Mouse (Mus musculus) embryonic facial prominence, embryonic 11.5 days (tissue): ENCODE data around the gene Mettl5. TPM values are rescaled to one million over a fixed set of nuclear protein-coding genes. Genes with fewer than 3 reads are reported as not detected.
A peak's percentile ranks its signal among the peaks of the same experiment; 100 is the strongest.

ENCODE experiments used
- ATAC-seq: fragments of 200-750 bp; cut with Nextera tagmentation; replicated peaks from 2 replicates; pipeline ENCODE4 v1.8.0; 2017; ENCODE audit warnings: low read depth; ENCODE audit not compliant: insufficient number of reproducible peaks, low FRiP score, low TSS enrichment
- DNase-seq: peaks from one replicate; pipeline ENCODE4 v3.0.0-alpha.2; 2015; ENCODE audit warnings: low spot score
- H3K27ac ChIP-seq: fragments of 300-500 bp; sonication (generic); replicated peaks from 2 replicates; pipeline ENCODE4 v1.5.1; 2014; ENCODE audit warnings: mild to moderate bottlenecking, low read depth, low read length, control low read depth
- H3K27me3 ChIP-seq: fragments of 300-500 bp; sonication (generic); 2 replicates; pipeline ENCODE4 v1.6.1; 2014; ENCODE audit warnings: mild to moderate bottlenecking, low read length, moderate library complexity, mixed read lengths; ENCODE audit not compliant: control insufficient read depth, insufficient read depth
- H3K36me3 ChIP-seq: fragments of 300-500 bp; sonication (generic); replicated peaks from 2 replicates; pipeline ENCODE4 v1.6.1; 2014; ENCODE audit warnings: low read depth, mild to moderate bottlenecking, low read length, moderate library complexity, mixed read lengths; ENCODE audit not compliant: control insufficient read depth, insufficient read depth
- H3K4me1 ChIP-seq: fragments of 300-500 bp; sonication (generic); 2 replicates; pipeline ENCODE4 v1.6.1; 2014; ENCODE audit warnings: low read length, mixed read lengths; ENCODE audit not compliant: control insufficient read depth, insufficient read depth
- H3K4me2 ChIP-seq: fragments of 300-500 bp; sonication (generic); 2 replicates; pipeline ENCODE4 v1.6.1; 2014; ENCODE audit warnings: low read depth, mild to moderate bottlenecking, control low read depth, low read length, moderate library complexity
- H3K4me3 ChIP-seq: fragments of 300-500 bp; sonication (generic); 2 replicates; pipeline ENCODE4 v1.5.1; 2014; ENCODE audit warnings: low read depth, low read length, control low read depth
- H3K9ac ChIP-seq: fragments of 300-500 bp; sonication (generic); replicated peaks from 2 replicates; pipeline ENCODE4 v1.6.1; 2014; ENCODE audit warnings: mild to moderate bottlenecking, control low read depth, low read length
- H3K9me3 ChIP-seq: fragments of 300-500 bp; sonication (generic); replicated peaks from 2 replicates; pipeline ENCODE4 v1.6.1; 2016; ENCODE audit warnings: mild to moderate bottlenecking, low read length, inconsistent platforms, mixed read lengths; ENCODE audit not compliant: control insufficient read depth
- WGBS: fragments of 180-500 bp; shearing (Covaris S2); extraction: QIAGEN DNeasy Blood & Tissue Kit; methylation state at CpG from one replicate; pipeline ENCODE4 v1.1.7; 2014; 5-methylcytosine and 5-hydroxymethylcytosine counted together
- polyA plus RNA-seq: library from polyadenylated mRNA; unstranded; fragments of >200 nt; fragmentation: Nextera tagmentation; extraction: Ambion mirVana; gene quantifications from 2 replicates; pipeline ENCODE4 v1.2.1, GENCODE M21; 2014

The Mettl5 gene
- polyA plus RNA-seq, 1 experiment from 2014 or later = 31.5 TPM

DNA sequence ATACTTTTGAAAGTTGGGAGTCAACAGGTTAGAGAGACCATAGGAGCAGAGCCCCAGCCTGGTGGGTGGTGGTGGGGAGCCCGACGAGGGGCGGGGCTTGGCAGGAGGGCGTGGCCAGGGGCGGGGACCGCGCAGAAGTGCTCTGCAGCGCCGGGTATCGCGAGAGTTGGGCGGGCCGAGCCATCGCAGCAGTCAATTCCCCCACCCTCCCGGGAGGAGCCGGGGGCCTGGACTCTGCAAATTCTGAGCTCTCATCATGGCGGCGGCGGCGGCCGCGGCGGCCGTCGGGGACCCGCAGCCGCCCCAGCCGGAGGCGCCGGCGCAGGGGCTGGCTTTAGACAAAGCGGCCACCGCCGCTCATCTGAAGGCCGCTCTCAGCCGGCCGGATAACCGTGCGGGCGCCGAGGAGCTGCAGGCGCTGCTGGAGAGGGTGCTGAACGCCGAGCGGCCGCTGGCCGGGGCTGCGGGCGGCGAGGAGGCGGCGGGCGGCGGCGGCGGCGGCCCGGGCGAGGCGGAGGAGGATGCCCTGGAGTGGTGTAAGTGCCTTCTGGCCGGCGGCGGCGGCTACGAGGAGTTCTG, 11.7 kb upstream of the Mettl5 start, which contains the start of gene Ubr3:
Gene Ubr3, plus strand, starts transcription at position 208 of the 579 bp plus-strand sequence.
- no peaks in the 10 kb centered on the region for H3K4me1 ChIP-seq
- no peaks in the 10 kb centered on the region for H3K27me3 ChIP-seq
- H3K4me3 ChIP-seq = peak within 1 kb of the TSS; percentile 89
- ATAC-seq = peak; percentile 96
- H3K36me3 ChIP-seq = no peaks in the 10 kb centered on the region
- no peaks in the 10 kb centered on the region for H3K9me3 ChIP-seq
- peak within 1 kb of the TSS; percentile 89 for H3K27ac ChIP-seq
- WGBS = under 1% methylated on average over 41 of the region's 65 CpGs
- H3K9ac ChIP-seq = peak within 1 kb of the TSS; percentile 91
- H3K4me2 ChIP-seq = peak within 1 kb of the TSS; percentile 92
- DNase-seq = peak; percentile 97

DNA sequence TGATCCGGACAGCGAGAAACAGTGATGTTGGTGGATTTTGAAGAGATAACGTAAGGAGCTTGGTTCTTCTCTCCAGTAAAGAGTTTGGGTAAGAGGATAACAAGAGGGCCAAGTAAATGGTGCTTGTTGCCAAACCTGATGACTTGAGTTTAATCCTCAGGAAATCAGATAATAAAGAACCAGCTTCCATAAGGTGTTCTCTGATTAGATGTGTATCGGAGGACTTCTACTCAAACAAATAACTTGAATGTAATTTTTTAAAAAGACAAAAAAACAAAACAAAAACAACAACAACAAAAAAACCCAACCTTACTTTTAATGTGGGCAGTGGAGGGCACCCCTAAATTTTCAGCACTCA, 10.8 kb upstream of the Mettl5 start:
- WGBS = 90% methylated on average over 4 of the region's 4 CpGs

DNA sequence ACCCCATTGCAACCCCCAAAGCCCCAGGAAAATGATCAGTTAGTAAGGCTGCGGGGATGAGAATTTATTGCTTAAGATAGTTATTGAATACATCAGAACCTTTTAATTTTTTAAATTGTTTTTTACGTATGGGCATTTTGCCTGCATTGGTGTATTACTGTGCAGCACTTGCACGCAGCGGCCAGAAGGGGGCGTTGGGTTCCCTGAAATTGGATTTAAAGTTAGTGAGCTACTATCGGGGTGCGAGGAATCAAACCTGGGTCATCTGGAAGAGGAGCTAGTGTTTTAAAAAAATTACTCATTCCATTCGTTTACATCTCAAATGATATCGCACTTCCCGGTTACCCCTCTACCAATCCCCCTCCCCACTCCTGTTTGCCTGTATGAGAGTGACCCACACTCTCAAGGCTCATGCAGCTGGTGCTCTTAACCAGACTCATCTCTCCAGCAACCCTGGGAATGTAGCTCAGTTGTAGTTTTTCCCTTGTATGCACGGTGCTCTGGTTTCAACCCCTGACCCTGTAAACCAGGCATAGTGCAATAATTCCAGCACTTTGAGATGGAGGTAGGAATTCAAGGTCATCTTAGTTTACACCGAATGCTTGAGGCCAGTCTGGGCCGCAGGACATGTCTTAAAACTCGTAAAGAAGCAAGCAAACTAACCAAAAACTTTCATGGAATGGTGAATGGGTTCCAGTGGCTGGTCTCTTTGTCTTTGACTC, 10.2 kb upstream of the Mettl5 start:
- no peak for DNase-seq
- ATAC-seq = no peak
- no peaks in the 10 kb centered on the region for H3K9me3 ChIP-seq
- H3K4me1 ChIP-seq = no peaks in the 10 kb centered on the region
- no peaks in the 10 kb centered on the region for H3K36me3 ChIP-seq
- H3K9ac ChIP-seq = no peak overlapping the region
- H3K27me3 ChIP-seq = no peaks in the 10 kb centered on the region
- H3K4me3 ChIP-seq = no peak overlapping the region
- 57% methylated on average over 14 of the region's 14 CpGs for WGBS
- no peak overlapping the region for H3K4me2 ChIP-seq
- H3K27ac ChIP-seq = no peak overlapping the region

More for the DNA sequence above, 10.8 kb upstream of the Mettl5 start:
- H3K4me1 ChIP-seq = no peaks in the 10 kb centered on the region
- DNase-seq (no peak), ATAC-seq (no peak)
- H3K4me2 ChIP-seq = no peak overlapping the region
- no peak overlapping the region for H3K9ac ChIP-seq
- no peaks in the 10 kb centered on the region for H3K27me3 ChIP-seq
- H3K36me3 ChIP-seq = no peaks in the 10 kb centered on the region
- H3K4me3 ChIP-seq = no peak overlapping the region
- no peaks in the 10 kb centered on the region for H3K9me3 ChIP-seq
- H3K27ac ChIP-seq = no peak overlapping the region

DNA sequence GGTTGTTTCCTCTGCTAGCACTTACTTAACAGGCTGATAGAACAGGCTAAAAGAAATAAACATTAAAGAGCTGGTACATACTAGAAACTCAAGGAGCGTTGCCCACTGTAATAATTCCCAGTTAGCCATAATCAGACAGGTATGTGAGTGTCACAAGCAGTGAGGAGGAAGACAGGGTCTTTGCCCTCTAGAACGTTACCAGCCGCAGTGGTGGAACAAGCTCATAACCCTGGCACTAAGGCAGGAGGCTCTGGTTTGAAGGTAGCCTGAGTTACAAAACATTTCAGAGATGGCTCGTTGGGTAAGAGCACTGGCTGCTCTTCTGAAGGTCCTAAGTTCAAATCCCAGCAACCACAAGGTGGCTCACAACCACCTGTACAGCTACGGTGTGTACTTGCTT, 8.5 kb upstream of the Mettl5 start:
- Histone ChIP-seq H3K9me3 (no peaks in the 10 kb centered on the region), H3K27ac (no peak overlapping the region), H3K4me3 (no peak overlapping the region), H3K36me3 (no peaks in the 10 kb centered on the region), H3K4me2 (no peak overlapping the region), H3K4me1 (no peaks in the 10 kb centered on the region), H3K9ac (no peak overlapping the region), H3K27me3 (no peaks in the 10 kb centered on the region)
- WGBS = 81% methylated on average over 5 of the region's 5 CpGs
- ATAC-seq (no peak), DNase-seq (no peak)

DNA sequence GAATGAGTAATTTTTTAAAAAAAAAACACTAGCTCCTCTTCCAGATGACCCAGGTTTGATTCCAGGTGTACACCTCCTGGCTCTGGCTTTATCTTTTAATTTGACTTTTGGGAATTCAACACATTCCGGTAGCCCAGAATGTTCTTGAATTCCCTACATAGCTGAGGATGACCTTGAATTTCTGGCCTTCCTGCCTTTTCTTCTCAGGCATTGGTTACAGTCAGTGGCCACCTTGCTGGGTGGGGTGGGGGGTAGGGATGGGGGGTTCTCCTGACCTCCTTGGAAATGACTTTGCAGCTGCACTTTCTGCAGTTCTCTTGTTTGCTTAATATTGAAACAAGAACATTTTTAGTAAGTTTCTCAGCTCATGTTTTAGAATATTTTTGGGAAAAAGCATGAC, 7.7 kb upstream of the Mettl5 start:
- DNase-seq = no peak
- H3K4me1 ChIP-seq = no peaks in the 10 kb centered on the region

DNA sequence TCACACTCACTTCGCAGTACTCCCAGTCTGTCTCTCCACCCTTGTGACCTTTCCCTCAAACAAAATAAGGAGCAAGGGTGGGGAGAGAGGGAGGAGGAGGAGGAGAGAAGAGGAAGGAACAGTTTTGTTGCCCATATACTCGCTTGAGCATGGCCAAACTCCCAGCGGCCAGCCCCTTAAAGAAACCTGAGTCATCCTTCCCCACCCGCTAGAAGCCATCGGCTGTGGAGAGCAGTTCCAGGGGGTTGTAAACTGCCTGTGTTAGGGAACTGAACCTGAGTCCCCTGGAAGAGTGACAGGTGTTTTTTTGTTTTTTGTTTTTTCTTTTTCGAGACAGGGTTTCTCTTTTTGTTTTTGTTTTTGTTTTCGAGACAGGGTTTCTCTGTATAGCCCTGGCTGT, 5.4 kb upstream of the Mettl5 start:
- Histone ChIP-seq H3K9me3 (no peaks in the 10 kb centered on the region), H3K4me2 (no peak overlapping the region), H3K9ac (no peak overlapping the region), H3K4me1 (no peaks in the 10 kb centered on the region), H3K4me3 (no peak overlapping the region), H3K36me3 (no peaks in the 10 kb centered on the region), H3K27me3 (no peaks in the 10 kb centered on the region), H3K27ac (no peak overlapping the region)
- 61% methylated on average over 7 of the region's 7 CpGs for WGBS
- no peak for DNase-seq
- no peak for ATAC-seq

More for the DNA sequence above, 7.7 kb upstream of the Mettl5 start:
- H3K4me2 ChIP-seq = no peak overlapping the region
- H3K27ac ChIP-seq = no peak overlapping the region
- H3K36me3 ChIP-seq = no peaks in the 10 kb centered on the region
- no peak overlapping the region for H3K4me3 ChIP-seq
- H3K27me3 ChIP-seq = no peaks in the 10 kb centered on the region
- no peak overlapping the region for H3K9ac ChIP-seq
- no peak for ATAC-seq
- WGBS = 75% methylated on average over 1 of the region's 1 CpGs
- no peaks in the 10 kb centered on the region for H3K9me3 ChIP-seq

DNA sequence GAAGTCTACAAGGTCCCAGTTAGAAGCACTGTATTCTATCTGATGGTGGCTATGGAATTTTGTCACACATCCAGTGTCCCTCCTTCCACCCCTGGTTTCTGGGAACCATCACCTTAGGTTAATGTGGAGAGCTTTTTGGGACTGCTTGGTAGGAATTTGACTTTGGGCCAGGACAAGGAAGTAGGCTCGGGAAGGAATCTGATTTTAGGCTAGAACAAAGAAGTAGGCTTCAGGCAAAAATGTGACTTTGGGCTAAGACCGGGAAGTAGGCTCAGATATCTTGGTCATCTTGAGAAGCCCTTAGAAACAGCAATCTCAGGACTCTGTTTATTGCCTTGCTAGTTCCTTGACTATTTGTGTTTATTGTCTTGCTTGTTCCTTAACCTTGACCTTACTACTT, 3.5 kb upstream of the Mettl5 start:
- no peak overlapping the region for H3K4me2 ChIP-seq
- no peak for DNase-seq
- H3K27me3 ChIP-seq = no peaks in the 10 kb centered on the region
- no peak overlapping the region for H3K27ac ChIP-seq
- H3K36me3 ChIP-seq = no peaks in the 10 kb centered on the region
- no peak for ATAC-seq
- H3K4me1 ChIP-seq = no peaks in the 10 kb centered on the region
- no peak overlapping the region for H3K9ac ChIP-seq
- no peaks in the 10 kb centered on the region for H3K9me3 ChIP-seq
- WGBS = 78% methylated on average over 2 of the region's 2 CpGs
- no peak overlapping the region for H3K4me3 ChIP-seq

DNA sequence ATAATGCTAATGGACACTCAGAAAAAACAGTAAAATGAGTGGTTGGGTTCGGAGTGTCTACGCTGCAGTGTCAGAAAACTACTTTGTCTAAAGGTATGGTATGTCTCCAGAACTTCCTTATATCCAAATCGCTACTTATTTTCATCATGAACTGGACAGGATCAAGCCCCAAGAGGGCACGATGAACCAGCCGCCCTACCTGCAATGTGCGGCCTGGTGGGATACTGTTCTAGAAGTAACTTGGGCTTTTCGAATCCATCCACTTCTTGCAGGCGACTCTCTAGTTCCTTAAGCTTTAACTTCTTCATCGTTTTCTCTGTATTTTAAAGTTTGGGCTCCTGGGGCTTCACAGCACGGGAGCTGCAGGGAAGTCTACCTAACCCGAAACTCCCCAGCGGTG, 365 bp downstream of the Mettl5 start:
- Histone ChIP-seq H3K4me2 (peak overlapping the region; percentile 37), H3K4me3 (peak overlapping the region; percentile 51), H3K9ac (peak overlapping the region; percentile 86), H3K9me3 (no peaks in the 10 kb centered on the region), H3K36me3 (no peaks in the 10 kb centered on the region), H3K27me3 (no peaks in the 10 kb centered on the region), H3K4me1 (no peaks in the 10 kb centered on the region), H3K27ac (0 out of 2 replicates have a peak overlapping the region, but pooled peaks have one; percentile 53)
- DNase-seq = no peak
- ATAC-seq = peak; percentile 29
- WGBS = 7% methylated on average over 12 of the region's 12 CpGs
